Mouse (Mus musculus): Measurements from ENCODE around the gene Otos.

Otos gene

DNA sequence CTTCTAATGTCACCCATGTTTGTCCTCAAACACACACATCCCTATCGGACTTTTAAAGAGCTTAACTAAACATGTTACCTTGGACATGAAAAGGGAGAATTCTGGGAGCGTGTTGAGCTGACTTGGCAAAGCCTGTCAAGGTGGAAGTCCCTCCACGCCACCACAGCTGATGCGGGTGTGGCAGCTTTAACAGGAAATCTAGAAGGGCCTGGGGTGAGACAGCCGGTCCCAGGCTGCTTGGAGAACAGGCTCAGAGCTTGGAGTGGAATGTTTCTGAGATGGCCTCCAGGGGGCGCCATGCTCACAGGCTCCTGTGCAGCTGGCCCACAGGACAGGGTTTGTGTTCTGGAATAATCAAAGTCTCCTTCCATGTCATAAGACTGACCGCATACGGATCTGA is at the start of gene Otos:
Gene Otos (minus strand): TSS at position 169 of the 400 bp plus-strand sequence.
- DNase-seq (ENCODE audit: low read depth, low spot score) = peak; percentile 73

DNA sequence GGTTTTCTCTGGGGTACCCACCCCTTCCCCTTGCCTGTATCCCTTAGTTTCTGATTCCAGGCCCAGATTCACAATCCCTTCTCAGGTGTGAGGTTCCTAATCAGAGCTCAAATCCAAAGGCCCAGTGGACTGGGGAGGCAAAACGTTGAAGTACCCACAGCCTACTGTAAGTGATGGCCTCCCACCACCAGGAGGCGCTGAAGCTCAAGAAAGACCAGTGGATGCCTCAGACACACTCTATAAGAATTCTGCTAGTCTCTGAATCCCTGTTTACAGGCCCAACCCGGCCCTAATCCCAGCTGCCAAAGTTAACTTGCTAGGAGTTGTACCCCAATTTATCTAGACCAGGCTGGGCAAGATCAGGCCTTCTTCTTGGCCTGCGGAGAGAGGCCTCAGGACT is 48.2 kb upstream of the Otos start:
- peak; percentile 42 for DNase-seq (ENCODE audit: low read depth, low spot score)
- H3K36me3 ChIP-seq (ENCODE audit: control insufficient read depth, insufficient read depth, low read length, poor library complexity, severe bottlenecking) = no peaks in the 10 kb centered on the region
- no peaks in the 10 kb centered on the region for H3K27me3 ChIP-seq (ENCODE audit: control insufficient read depth, insufficient read depth, low read length, poor library complexity, severe bottlenecking)

More for the DNA sequence above, at the start of gene Otos:
- Histone ChIP-seq H3K27me3 (ENCODE audit: control insufficient read depth, insufficient read depth, low read length, poor library complexity, severe bottlenecking) (no peaks in the 10 kb centered on the region), H3K36me3 (ENCODE audit: control insufficient read depth, insufficient read depth, low read length, poor library complexity, severe bottlenecking) (no peaks in the 10 kb centered on the region)

DNA sequence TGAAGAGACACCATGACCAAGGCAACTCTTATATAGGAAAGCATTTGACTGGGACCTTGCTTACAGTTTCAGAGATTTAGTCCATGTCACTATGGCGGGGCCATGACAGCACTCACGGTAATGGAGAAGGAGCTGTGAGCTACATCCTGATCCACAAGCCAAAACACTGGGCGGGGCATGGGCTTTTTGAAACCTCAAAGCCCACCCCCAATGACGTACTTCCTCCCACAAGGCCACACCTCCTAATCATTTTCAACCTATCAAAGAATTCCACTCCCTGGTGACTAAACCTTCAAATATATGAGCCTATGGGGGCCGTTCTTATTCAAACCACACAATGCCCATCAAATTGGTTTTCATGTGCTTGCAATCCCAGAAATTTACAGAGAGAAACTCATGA is 47.1 kb upstream of the Otos start:
- no peaks in the 10 kb centered on the region for H3K36me3 ChIP-seq (ENCODE audit: control insufficient read depth, insufficient read depth, low read length, poor library complexity, severe bottlenecking)
- no peak for DNase-seq (ENCODE audit: low read depth, low spot score)

DNA sequence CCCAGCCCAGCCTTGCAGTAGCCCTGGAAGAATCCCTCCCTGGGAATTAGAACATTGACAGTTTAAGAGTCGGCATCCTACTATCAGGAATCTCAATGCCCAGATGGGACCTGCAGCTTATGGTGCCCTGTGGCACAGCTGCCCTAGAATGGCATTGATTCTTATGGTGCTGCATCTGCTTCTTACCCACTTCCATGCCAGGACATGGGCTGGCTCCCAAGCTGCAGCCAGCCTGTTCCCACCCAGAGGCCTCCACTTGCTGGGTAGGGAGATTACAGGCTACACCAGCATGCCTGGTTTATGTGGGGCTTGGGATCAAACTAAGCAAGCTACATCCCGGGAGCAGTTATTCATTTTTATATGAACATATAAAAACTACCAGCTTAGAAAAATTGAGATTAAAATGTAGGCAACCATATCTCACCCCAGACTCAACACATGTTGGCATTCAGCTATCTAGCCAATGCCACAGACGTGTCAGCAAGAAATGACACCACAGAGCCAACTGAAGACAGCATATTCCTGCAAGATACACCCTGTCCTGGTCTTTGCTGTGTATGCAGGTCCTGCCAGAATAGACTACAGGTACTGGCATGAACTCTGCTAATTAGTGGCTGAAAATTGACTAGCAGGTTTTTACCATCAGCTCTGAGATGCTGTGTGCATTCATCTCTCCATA is 42.7 kb upstream of the Otos start:
- no peak for DNase-seq (ENCODE audit: low read depth, low spot score)
- Histone ChIP-seq H3K27me3 (ENCODE audit: control insufficient read depth, insufficient read depth, low read length, poor library complexity, severe bottlenecking) (no peaks in the 10 kb centered on the region), H3K36me3 (ENCODE audit: control insufficient read depth, insufficient read depth, low read length, poor library complexity, severe bottlenecking) (no peaks in the 10 kb centered on the region)

More for the DNA sequence above, 47.1 kb upstream of the Otos start:
- H3K27me3 ChIP-seq (ENCODE audit: control insufficient read depth, insufficient read depth, low read length, poor library complexity, severe bottlenecking) = no peaks in the 10 kb centered on the region

DNA sequence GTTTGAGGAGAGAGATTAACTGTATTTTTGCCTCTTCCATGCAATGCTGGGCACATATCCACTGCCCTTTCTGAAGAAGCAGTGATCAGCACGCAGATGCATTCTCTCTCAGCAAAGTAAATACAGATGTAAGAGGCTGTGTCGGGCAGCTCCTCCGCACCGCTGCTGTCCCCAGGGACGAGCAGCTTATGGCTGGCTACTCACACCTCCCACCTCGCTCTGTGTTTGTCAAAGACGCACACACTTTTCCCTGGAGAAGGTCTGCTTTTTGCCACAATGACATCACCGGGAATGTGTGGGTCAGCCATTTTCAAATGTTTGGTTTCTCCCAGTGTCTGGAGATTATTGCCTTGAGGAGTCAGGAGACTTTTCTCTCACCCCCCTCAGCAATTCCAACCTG is 38.4 kb upstream of the Otos start:
- no peaks in the 10 kb centered on the region for H3K36me3 ChIP-seq (ENCODE audit: control insufficient read depth, insufficient read depth, low read length, poor library complexity, severe bottlenecking)
- H3K27me3 ChIP-seq (ENCODE audit: control insufficient read depth, insufficient read depth, low read length, poor library complexity, severe bottlenecking) = no peaks in the 10 kb centered on the region
- no peak for DNase-seq (ENCODE audit: low read depth, low spot score)

DNA sequence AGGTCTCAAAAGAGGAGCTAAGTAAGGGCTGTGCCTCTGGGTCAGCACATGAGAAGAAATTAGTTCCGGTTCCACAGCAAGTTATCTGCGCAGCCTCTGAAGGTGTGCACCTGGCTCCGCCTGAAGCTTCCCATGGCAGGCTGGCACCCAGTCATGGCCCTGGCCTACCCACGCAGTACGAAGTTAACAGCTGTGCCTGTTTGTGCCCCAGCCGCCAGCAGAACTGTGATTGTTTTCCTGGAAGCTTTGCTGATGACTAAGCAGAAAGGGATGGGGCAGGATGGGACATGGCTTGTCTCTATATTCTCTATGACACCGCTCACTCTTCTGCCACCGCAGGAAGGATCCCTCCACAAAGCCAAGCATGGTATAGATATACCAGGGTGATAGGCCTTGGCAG is 34.5 kb upstream of the Otos start:
- H3K36me3 ChIP-seq (ENCODE audit: control insufficient read depth, insufficient read depth, low read length, poor library complexity, severe bottlenecking) = no peaks in the 10 kb centered on the region
- DNase-seq (ENCODE audit: low read depth, low spot score) = no peak

DNA sequence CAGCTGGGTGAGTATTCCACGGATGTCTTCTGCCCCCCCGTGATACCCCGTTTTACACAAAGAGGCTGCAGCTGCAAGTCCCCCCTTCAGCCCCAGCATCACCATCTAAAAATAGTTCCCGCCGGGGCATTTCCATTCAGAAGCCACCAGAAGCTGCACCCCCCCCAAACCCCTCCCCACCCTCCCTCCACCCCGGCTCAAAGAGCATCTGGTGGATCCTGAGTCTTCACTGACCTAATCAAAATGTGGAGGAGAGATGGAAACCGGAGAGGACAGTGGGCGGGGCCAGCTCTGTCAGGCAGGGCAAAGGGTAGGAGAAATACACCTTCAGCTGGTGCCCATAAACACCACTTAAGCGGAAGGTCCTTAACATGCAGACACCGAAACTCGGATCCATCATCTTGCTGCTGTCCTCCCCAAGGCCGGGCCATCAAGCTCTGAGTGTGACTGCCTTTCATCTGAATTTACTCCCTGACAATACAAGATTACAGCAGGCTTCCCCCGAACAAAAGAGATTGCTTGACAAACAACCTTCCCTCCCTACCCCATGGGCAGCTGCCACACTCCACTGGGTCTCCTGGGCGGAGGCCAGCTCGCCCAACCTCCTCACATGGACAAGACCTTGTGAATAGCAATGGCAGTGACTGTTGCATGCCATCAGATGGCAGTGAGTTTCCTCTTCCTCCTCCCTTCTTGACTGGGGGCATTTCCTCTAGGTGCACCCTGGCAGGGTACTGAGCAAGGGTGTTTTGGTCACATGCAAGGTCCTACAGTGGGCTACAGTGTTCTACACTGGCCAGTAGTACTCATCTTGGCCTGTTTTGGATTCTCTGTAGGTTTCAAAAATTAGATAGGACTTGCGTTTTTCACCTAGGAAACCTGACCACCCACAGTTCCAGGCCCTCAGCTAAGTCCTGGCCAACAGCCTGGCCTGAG is 32.3 kb upstream of the Otos start:
- H3K36me3 ChIP-seq (ENCODE audit: control insufficient read depth, insufficient read depth, low read length, poor library complexity, severe bottlenecking) = no peaks in the 10 kb centered on the region
- no peaks in the 10 kb centered on the region for H3K27me3 ChIP-seq (ENCODE audit: control insufficient read depth, insufficient read depth, low read length, poor library complexity, severe bottlenecking)
- no peak for DNase-seq (ENCODE audit: low read depth, low spot score)

More for the DNA sequence above, 34.5 kb upstream of the Otos start:
- no peaks in the 10 kb centered on the region for H3K27me3 ChIP-seq (ENCODE audit: control insufficient read depth, insufficient read depth, low read length, poor library complexity, severe bottlenecking)

DNA sequence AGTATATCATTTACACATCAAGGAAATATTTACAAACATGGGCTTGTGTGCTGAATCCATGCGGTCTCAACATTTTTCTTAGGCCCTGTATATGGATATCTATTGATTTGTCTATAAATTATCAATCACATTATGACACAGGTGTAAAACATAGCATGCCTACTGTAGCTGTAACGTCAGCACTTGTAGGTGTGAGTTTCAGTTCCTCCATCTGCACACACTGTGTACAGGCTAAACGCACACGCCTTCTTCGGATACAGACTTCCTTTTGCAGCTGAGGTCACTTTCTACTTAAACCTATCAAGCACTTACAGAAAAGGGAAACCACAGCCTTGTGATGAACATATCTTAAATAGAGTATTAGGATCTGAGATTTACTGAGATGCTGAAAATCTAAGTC is 30.1 kb upstream of the Otos start:
- Histone ChIP-seq H3K36me3 (ENCODE audit: control insufficient read depth, insufficient read depth, low read length, poor library complexity, severe bottlenecking) (no peaks in the 10 kb centered on the region), H3K27me3 (ENCODE audit: control insufficient read depth, insufficient read depth, low read length, poor library complexity, severe bottlenecking) (no peaks in the 10 kb centered on the region)
- DNase-seq (ENCODE audit: low read depth, low spot score) = peak; percentile 17

DNA sequence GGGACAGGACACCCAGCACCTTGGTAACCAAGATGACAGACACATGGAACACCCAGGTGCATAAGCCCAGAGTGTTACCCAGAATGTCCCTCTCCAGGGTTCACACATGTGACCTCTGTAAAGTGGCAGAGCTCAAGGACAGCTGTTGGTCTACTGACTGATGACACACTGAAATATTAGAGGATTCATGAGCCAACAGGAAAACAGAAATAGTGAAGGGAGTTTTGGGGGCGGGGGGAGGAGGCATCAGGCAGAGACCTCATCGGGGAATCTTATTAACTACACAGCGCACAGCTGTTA is 28.0 kb upstream of the Otos start:
- no peak for DNase-seq (ENCODE audit: low read depth, low spot score)
- Histone ChIP-seq H3K27me3 (ENCODE audit: control insufficient read depth, insufficient read depth, low read length, poor library complexity, severe bottlenecking) (no peaks in the 10 kb centered on the region), H3K36me3 (ENCODE audit: control insufficient read depth, insufficient read depth, low read length, poor library complexity, severe bottlenecking) (no peaks in the 10 kb centered on the region)

DNA sequence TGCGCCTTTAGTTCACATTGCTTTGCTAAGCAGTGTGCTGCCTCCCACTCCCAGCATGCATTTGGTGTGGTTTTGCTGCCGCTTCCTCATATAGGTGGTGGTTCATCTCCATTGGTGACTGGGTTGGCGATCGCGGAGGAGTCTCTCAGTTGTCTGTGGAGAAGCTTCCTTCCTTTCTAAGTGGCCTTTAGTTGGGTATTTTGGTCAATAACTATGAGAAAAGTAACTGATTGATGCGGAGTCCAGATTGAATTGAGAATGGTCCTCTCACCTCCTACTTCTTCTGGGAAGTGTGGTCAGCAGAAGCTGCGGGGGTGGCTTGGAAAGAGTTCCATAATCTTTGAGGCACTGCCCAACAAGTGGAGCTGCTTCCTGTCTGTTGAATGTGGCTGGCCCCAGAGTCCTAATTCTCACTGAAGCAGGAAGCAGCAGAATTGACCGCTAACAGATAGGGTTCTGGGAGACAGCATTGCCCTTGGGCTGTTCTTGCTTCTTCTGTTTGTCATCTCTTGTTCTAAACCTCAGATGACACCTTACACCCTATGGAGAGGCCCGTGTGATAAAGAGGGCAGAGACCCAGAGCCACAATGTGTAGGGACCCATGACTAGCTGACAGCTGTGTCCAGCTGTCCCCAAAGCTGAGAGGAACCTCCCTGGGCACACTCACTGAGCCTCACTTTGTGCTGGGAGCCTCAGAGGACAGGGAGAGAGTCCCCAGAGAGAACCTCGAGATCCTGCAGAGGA is 27.5 kb upstream of the Otos start:
- Histone ChIP-seq H3K36me3 (ENCODE audit: control insufficient read depth, insufficient read depth, low read length, poor library complexity, severe bottlenecking) (no peaks in the 10 kb centered on the region), H3K27me3 (ENCODE audit: control insufficient read depth, insufficient read depth, low read length, poor library complexity, severe bottlenecking) (no peaks in the 10 kb centered on the region)
- DNase-seq (ENCODE audit: low read depth, low spot score) = no peak

DNA sequence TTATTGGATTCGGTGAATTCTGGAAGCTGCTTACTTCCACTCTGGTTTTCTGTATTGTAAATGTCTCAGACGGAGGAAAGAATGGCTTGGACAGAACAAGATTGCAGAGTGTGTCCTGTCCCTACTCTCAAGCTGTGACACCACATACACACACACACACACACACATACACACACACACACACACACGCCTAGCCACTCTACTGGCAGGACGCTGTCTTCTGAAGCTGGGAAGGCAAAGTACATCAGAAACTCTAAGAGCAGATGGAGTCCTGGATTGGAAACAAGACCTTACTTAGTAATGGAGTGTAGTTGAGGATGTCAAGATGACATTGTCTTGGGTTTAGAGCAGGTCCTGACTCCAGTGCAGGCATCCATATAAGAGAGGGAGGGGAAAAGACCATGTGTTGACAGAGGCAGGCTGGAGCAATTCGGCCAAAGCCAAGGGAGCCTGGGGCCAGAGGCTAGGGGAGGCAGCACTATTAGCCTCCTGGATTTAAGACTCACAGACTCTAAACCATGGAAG is 24.7 kb upstream of the Otos start:
- Histone ChIP-seq H3K36me3 (ENCODE audit: control insufficient read depth, insufficient read depth, low read length, poor library complexity, severe bottlenecking) (no peaks in the 10 kb centered on the region), H3K27me3 (ENCODE audit: control insufficient read depth, insufficient read depth, low read length, poor library complexity, severe bottlenecking) (no peaks in the 10 kb centered on the region)
- no peak for DNase-seq (ENCODE audit: low read depth, low spot score)

DNA sequence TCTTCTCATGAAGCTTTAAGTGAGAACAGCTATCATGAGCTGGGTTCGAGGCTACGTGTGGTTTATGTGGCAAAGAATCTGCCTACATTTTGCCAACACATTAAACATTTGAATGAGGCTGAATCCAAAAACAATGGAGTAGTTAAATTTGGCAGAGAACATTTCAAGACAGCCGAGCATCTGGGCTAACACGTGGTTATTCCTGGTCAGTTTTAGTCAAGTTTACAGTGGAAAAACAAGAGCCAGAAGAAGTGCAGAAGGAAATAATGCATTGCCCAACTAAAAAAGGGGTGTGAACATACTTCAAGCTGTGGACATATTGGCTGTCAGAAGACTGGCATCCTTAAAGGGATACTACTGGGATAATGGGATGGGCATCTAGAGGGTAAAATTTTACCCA is 22.7 kb upstream of the Otos start:
- Histone ChIP-seq H3K36me3 (ENCODE audit: control insufficient read depth, insufficient read depth, low read length, poor library complexity, severe bottlenecking) (no peaks in the 10 kb centered on the region), H3K27me3 (ENCODE audit: control insufficient read depth, insufficient read depth, low read length, poor library complexity, severe bottlenecking) (no peaks in the 10 kb centered on the region)
- no peak for DNase-seq (ENCODE audit: low read depth, low spot score)

DNA sequence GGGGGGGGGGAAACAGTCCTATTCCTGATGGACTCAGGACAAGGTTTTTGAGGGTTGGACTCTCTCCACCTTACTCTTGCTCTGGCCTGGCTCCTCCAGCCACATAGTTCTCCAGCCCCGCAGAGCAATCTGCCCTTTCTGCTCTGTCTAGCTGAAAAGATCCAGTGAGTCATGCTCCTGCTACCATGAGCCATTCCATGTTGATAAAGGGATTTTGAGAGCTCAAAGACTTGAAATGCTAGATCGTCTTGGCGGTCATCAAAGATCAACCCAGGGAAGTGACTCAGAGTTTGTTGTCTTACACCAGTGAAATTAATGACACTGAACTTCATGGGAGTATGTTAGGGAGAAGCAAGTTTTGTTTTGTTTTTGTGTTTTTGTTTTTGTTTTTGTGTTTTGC is 20.8 kb upstream of the Otos start:
- no peaks in the 10 kb centered on the region for H3K27me3 ChIP-seq (ENCODE audit: control insufficient read depth, insufficient read depth, low read length, poor library complexity, severe bottlenecking)
- no peaks in the 10 kb centered on the region for H3K36me3 ChIP-seq (ENCODE audit: control insufficient read depth, insufficient read depth, low read length, poor library complexity, severe bottlenecking)
- DNase-seq (ENCODE audit: low read depth, low spot score) = no peak

DNA sequence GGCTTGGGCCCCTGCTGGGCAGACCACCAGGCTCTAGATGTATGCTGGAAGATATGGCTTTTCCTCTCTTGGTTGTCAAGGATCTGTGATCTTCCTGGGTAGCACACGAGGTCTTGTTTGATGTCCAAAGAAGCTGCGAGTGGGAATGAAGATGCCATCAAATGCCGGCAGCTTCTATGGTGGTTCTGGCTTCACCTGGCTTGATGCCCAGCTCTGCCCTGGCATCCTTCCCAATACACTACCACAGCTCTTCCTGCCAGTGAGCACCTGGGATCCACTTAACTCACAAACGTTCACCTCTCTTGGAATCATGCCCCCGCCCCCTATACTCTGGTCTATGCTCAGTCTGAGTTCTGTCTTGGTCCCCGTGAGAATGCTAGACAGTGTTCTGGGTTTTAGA is 18.5 kb upstream of the Otos start:
- no peak for DNase-seq (ENCODE audit: low read depth, low spot score)
- Histone ChIP-seq H3K36me3 (ENCODE audit: control insufficient read depth, insufficient read depth, low read length, poor library complexity, severe bottlenecking) (no peaks in the 10 kb centered on the region), H3K27me3 (ENCODE audit: control insufficient read depth, insufficient read depth, low read length, poor library complexity, severe bottlenecking) (no peaks in the 10 kb centered on the region)

DNA sequence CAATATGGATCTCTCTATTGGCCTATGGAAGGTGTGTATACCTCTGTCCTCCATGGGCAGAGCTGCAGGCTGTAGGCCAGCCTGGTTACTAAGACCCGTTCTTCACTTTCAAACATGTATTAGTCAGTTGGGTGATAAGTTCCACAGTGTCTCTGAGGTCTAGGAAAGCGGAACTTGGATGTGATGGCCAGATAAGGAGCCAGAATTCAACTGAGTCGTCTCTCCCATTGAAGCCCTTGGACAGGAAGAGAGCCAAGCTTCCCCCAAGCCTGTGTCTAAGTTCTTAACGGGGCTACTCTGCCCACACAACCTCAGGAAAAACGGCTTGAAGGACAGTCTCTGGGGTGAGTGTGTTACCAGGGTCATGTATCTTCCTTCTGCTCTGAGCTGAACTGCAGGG is 10.8 kb upstream of the Otos start:
- DNase-seq (ENCODE audit: low read depth, low spot score) = no peak
- Histone ChIP-seq H3K27me3 (ENCODE audit: control insufficient read depth, insufficient read depth, low read length, poor library complexity, severe bottlenecking) (no peaks in the 10 kb centered on the region), H3K36me3 (ENCODE audit: control insufficient read depth, insufficient read depth, low read length, poor library complexity, severe bottlenecking) (no peaks in the 10 kb centered on the region)

All from splenic B cell, adult 2 months (primary cell).